Mouse (Mus musculus): ENCODE measurements at regions not wholly inside any gene's neighbourhood (a gene's known extent, or its start where the extent isn't known, plus 50 kb on each side); places are given as distances from the start of the nearest gene placed in this dataset.

- no peak for TF ChIP-seq CTCF (IDR thresholded peaks at IDR 0.05; ENCODE audit: low read depth, low read length)
- no peak for TF ChIP-seq POLR2A (IDR thresholded peaks at IDR 0.05; ENCODE audit: borderline replicate concordance, low read depth, low read length)
These were observed 144.6 kb upstream of the Sash1 start for GRCm38 (mm10) chr10:9030486-9030885.
